Mouse (Mus musculus) cerebral cortex, adult 2 months (tissue): ENCODE data around the gene Opa1.

Experiments
- WGBS: fragments of 180-500 bp; shearing (Covaris S2); methylation state at CpG from one replicate; pipeline ENCODE4 v1.1.7; 2018; 5-methylcytosine and 5-hydroxymethylcytosine counted together

Gene Opa1

GRCm38 (mm10) chr16:29657650-29658548 is 78.8 kb downstream of the Opa1 start:
- 9% methylated on average over 18 of the region's 18 CpGs for WGBS

- 67% methylated on average over 13 of the region's 13 CpGs for WGBS
Measured at GRCm38 (mm10) chr16:29659101-29659810, 80.1 kb downstream of the Opa1 start.

- WGBS: 89% methylated on average over 6 of the region's 6 CpGs
Measured at GRCm38 (mm10) chr16:29663042-29663758, 84.1 kb downstream of the Opa1 start.

GRCm38 (mm10) chr16:29664392-29664791 is 85.3 kb downstream of the Opa1 start:
- WGBS: 84% methylated on average over 4 of the region's 4 CpGs

- WGBS: 48% methylated on average over 17 of the region's 17 CpGs
Measured at GRCm38 (mm10) chr16:29666991-29667701, 88.0 kb downstream of the Opa1 start.

- 59% methylated on average over 5 of the region's 5 CpGs for WGBS
Measured at GRCm38 (mm10) chr16:29667702-29668061, 88.5 kb downstream of the Opa1 start.

- WGBS: 88% methylated on average over 12 of the region's 12 CpGs
Measured at GRCm38 (mm10) chr16:29668451-29668850, 89.3 kb downstream of the Opa1 start.

GRCm38 (mm10) chr16:29670806-29671205 is 91.7 kb downstream of the Opa1 start:
- WGBS: 96% methylated on average over 3 of the region's 3 CpGs

GRCm38 (mm10) chr16:29673230-29673629 is 94.1 kb downstream of the Opa1 start:
- WGBS: 98% methylated on average over 3 of the region's 3 CpGs

- 70% methylated on average over 5 of the region's 5 CpGs for WGBS
Measured at GRCm38 (mm10) chr16:29679607-29680006, 100.5 kb downstream of the Opa1 start.

GRCm38 (mm10) chr16:29680548-29681175 is 101.5 kb downstream of the Opa1 start:
- WGBS: 89% methylated on average over 18 of the region's 18 CpGs

GRCm38 (mm10) chr16:29682555-29683431 is 103.7 kb downstream of the Opa1 start:
- WGBS: 59% methylated on average over 17 of the region's 17 CpGs

- 37% methylated on average over 12 of the region's 12 CpGs for WGBS
Measured at GRCm38 (mm10) chr16:29683563-29683962, 104.4 kb downstream of the Opa1 start.

- WGBS: 57% methylated on average over 2 of the region's 2 CpGs
Measured at GRCm38 (mm10) chr16:29684111-29684510, 105.0 kb downstream of the Opa1 start.

- 98% methylated on average over 2 of the region's 2 CpGs for WGBS
Measured at GRCm38 (mm10) chr16:29684641-29685040, 105.5 kb downstream of the Opa1 start.

- WGBS: 82% methylated on average over 6 of the region's 6 CpGs
Measured at GRCm38 (mm10) chr16:29686141-29686540, 107.0 kb downstream of the Opa1 start.

- 84% methylated on average over 17 of the region's 17 CpGs for WGBS
Measured at GRCm38 (mm10) chr16:29687987-29688885, 109.1 kb downstream of the Opa1 start.

GRCm38 (mm10) chr16:29689187-29689819 is 110.2 kb downstream of the Opa1 start:
- 73% methylated on average over 11 of the region's 11 CpGs for WGBS
